Mouse (Mus musculus): Measurements from ENCODE around the gene Rcor1. TPM values are rescaled to one million over a fixed set of nuclear protein-coding genes. Genes with fewer than 3 reads are reported as not detected.

The Rcor1 gene
- polyA plus RNA-seq, 1 experiment, result 11.5 TPM

DNA sequence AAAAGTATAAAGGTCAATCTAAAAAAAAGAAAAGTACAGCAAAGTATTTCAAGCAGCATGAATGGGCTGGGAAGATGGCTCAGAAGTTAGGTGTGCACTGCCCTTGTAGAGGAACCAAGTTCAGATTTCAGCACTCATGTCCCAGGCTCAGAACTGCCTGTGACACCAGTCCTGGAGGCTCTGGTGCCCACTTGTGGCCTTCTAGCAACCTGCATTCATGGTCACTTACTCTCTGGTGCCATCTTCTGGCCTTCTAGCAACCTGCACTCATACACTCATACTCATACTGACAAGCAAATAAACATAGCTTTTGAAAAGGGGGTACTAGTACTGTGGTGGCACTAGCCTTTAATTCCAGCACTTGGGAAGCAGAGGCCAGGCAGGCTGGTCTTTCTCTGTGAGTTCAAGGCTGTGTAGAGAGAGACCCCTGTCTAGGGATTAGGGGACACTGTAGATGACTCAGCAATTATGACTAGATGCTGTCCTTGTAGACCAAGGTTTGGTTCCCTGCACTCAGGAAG is 83.2 kb downstream of the Rcor1 start:
- peak; percentile 46 for DNase-seq
- no peak overlapping the region for H3K27ac ChIP-seq (ENCODE audit: insufficient read depth, low read depth, low read length)
- H3K36me3 ChIP-seq (ENCODE audit: control insufficient read depth, insufficient read depth, low read length), result no peaks in the 10 kb centered on the region
- no peak overlapping the region for H3K4me3 ChIP-seq (ENCODE audit: insufficient read depth, low read depth, low read length)
- peak; percentile 84 for TF ChIP-seq CTCF (conservative IDR thresholded peaks at IDR 0.05; ENCODE audit: insufficient read depth, insufficient read length, low read depth, low read length)
- TF ChIP-seq POLR2A (IDR thresholded peaks at IDR 0.05; ENCODE audit: low read depth, low read length), result no peak
- H3K4me1 ChIP-seq (ENCODE audit: control insufficient read depth, insufficient read depth, low read length), result no peaks in the 10 kb centered on the region
- no peaks in the 10 kb centered on the region for H3K27me3 ChIP-seq (replicated peaks; ENCODE audit: control insufficient read depth, insufficient read depth, low read length)

- Histone ChIP-seq H3K4me1 (ENCODE audit: control insufficient read depth, insufficient read depth, low read length) (no peaks in the 10 kb centered on the region), H3K27ac (ENCODE audit: insufficient read depth, low read depth, low read length) (no peak overlapping the region), H3K36me3 (ENCODE audit: control insufficient read depth, insufficient read depth, low read length) (no peaks in the 10 kb centered on the region), H3K4me3 (ENCODE audit: insufficient read depth, low read depth, low read length) (no peak overlapping the region), H3K27me3 (replicated peaks; ENCODE audit: control insufficient read depth, insufficient read depth, low read length) (no peaks in the 10 kb centered on the region)
- DNase-seq, result peak; percentile 33
- 76% methylated on average over 14 of the region's 14 CpGs for whole genome bisulfite sequencing
- TF ChIP-seq POLR2A (IDR thresholded peaks at IDR 0.05; ENCODE audit: low read depth, low read length) (no peak), CTCF (conservative IDR thresholded peaks at IDR 0.05; ENCODE audit: insufficient read depth, insufficient read length, low read depth, low read length) (no peak)
Observed at GRCm38 (mm10) chr12:111124601-111125260, 85.6 kb downstream of the Rcor1 start.

DNA sequence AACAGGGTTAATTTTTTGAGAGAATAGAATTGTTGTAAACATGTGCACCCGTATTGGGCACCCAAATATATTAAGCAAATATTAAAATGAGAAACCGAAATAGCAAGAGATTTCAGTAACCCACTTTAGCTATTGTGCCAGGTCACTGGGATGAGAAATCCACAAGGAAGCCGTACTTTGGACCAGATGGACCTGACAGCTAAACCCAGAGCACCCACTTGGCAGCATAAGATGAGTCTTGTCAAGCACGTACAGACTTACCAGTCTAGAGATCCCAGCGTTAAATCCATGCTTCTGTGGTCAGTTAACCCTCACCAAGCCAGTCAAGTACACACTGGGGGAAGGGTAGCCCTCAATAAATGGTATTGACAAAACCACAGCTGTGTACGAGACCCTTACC is 86.5 kb downstream of the Rcor1 start:
- Histone ChIP-seq H3K36me3 (ENCODE audit: control insufficient read depth, insufficient read depth, low read length) (no peaks in the 10 kb centered on the region), H3K27ac (ENCODE audit: insufficient read depth, low read depth, low read length) (no peak overlapping the region), H3K4me3 (ENCODE audit: insufficient read depth, low read depth, low read length) (no peak overlapping the region), H3K27me3 (replicated peaks; ENCODE audit: control insufficient read depth, insufficient read depth, low read length) (no peaks in the 10 kb centered on the region), H3K4me1 (ENCODE audit: control insufficient read depth, insufficient read depth, low read length) (no peaks in the 10 kb centered on the region)
- TF ChIP-seq POLR2A (IDR thresholded peaks at IDR 0.05; ENCODE audit: low read depth, low read length), result no peak
- no peak for TF ChIP-seq CTCF (conservative IDR thresholded peaks at IDR 0.05; ENCODE audit: insufficient read depth, insufficient read length, low read depth, low read length)
- DNase-seq, result peak; percentile 62
- WGBS, result 57% methylated on average over 6 of the region's 6 CpGs

DNA sequence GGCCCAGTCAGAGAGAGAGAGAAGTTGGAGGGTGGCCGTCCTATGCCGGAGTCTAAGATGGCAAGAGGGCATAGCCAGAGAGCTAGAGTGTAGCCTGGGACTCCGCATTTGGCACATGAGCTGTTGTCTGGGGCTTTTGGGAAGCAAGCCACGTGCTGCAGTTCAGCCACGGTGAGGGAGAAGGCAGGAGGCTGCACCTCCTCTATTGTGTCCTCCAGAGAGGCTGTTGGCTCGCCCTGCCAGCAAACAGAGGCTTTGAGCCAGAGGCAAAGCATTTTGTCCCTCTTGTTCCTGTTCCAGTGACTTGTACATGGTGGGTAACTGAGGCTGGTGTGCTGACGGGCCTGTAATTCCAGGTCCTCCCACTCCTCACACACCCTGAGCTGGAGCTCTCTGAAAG is 95.0 kb downstream of the Rcor1 start:
- Histone ChIP-seq H3K4me1 (ENCODE audit: control insufficient read depth, insufficient read depth, low read length) (no peaks in the 10 kb centered on the region), H3K4me3 (ENCODE audit: insufficient read depth, low read depth, low read length) (no peak overlapping the region), H3K36me3 (ENCODE audit: control insufficient read depth, insufficient read depth, low read length) (no peaks in the 10 kb centered on the region), H3K27ac (ENCODE audit: insufficient read depth, low read depth, low read length) (no peak overlapping the region), H3K27me3 (replicated peaks; ENCODE audit: control insufficient read depth, insufficient read depth, low read length) (no peaks in the 10 kb centered on the region)
- whole genome bisulfite sequencing, result 88% methylated on average over 7 of the region's 7 CpGs
- TF ChIP-seq CTCF (conservative IDR thresholded peaks at IDR 0.05; ENCODE audit: insufficient read depth, insufficient read length, low read depth, low read length) (no peak), POLR2A (IDR thresholded peaks at IDR 0.05; ENCODE audit: low read depth, low read length) (no peak)
- DNase-seq, result peak; percentile 30

GRCm38 (mm10) chr12:111134791-111135733 is 95.9 kb downstream of the Rcor1 start:
- TF ChIP-seq CTCF (conservative IDR thresholded peaks at IDR 0.05; ENCODE audit: insufficient read depth, insufficient read length, low read depth, low read length) (no peak), POLR2A (IDR thresholded peaks at IDR 0.05; ENCODE audit: low read depth, low read length) (no peak)
- Histone ChIP-seq H3K36me3 (ENCODE audit: control insufficient read depth, insufficient read depth, low read length) (no peaks in the 10 kb centered on the region), H3K4me1 (ENCODE audit: control insufficient read depth, insufficient read depth, low read length) (no peaks in the 10 kb centered on the region), H3K27me3 (replicated peaks; ENCODE audit: control insufficient read depth, insufficient read depth, low read length) (no peaks in the 10 kb centered on the region), H3K27ac (ENCODE audit: insufficient read depth, low read depth, low read length) (no peak overlapping the region), H3K4me3 (ENCODE audit: insufficient read depth, low read depth, low read length) (no peak overlapping the region)
- DNase-seq, result peak; percentile 29
- 61% methylated on average over 19 of the region's 19 CpGs for WGBS

DNA sequence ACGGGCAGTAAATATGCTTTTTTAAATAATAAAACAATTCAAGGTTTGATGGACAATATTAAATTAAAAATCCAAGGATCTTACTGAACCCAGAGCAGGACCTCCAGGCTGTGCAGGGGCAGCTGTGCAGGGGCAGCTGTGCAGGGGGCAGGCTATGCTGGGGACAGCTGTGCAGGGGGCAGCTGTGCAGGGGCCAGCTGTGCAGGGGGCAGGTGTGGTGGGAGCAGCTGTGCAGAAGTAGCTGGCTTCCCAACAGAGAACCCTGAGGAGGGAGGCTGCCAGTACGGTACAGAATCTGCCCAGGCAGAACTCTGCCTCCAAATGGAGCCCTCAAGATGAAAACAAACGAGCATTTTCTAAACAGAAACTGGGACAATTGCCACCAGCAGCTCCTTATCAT is 96.8 kb downstream of the Rcor1 start:
- 79% methylated on average over 3 of the region's 3 CpGs for WGBS
- Histone ChIP-seq H3K4me1 (ENCODE audit: control insufficient read depth, insufficient read depth, low read length) (no peaks in the 10 kb centered on the region), H3K4me3 (ENCODE audit: insufficient read depth, low read depth, low read length) (no peak overlapping the region), H3K36me3 (ENCODE audit: control insufficient read depth, insufficient read depth, low read length) (no peaks in the 10 kb centered on the region), H3K27ac (ENCODE audit: insufficient read depth, low read depth, low read length) (no peak overlapping the region), H3K27me3 (replicated peaks; ENCODE audit: control insufficient read depth, insufficient read depth, low read length) (no peaks in the 10 kb centered on the region)
- DNase-seq, result no peak
- TF ChIP-seq POLR2A (IDR thresholded peaks at IDR 0.05; ENCODE audit: low read depth, low read length), result no peak
- no peak for TF ChIP-seq CTCF (conservative IDR thresholded peaks at IDR 0.05; ENCODE audit: insufficient read depth, insufficient read length, low read depth, low read length)

DNA sequence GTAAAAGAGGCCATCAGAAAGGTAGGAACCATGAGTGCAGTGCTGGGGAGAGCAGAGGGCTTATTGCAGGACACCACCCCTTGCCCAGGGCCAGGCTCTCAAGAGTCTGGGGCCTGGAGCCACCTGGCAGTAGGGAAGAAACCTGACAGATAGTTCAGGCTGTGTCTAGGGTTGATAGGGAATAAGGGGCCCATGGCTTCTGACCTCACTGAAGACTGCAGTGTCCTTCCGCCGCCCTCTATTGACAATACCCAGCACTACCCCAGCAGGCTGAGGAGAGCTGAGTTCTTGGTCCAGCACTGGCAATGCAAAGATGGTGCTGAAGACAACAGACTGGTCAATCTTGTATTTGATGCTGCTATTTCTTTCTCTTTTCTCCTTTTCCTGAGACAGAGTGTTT is 97.9 kb downstream of the Rcor1 start:
- TF ChIP-seq CTCF (conservative IDR thresholded peaks at IDR 0.05; ENCODE audit: insufficient read depth, insufficient read length, low read depth, low read length), result peak; percentile 50
- TF ChIP-seq POLR2A (IDR thresholded peaks at IDR 0.05; ENCODE audit: low read depth, low read length), result no peak
- no peak overlapping the region for H3K27ac ChIP-seq (ENCODE audit: insufficient read depth, low read depth, low read length)
- WGBS, result 79% methylated on average over 2 of the region's 2 CpGs
- H3K36me3 ChIP-seq (ENCODE audit: control insufficient read depth, insufficient read depth, low read length), result no peaks in the 10 kb centered on the region
- H3K4me3 ChIP-seq (ENCODE audit: insufficient read depth, low read depth, low read length), result no peak overlapping the region
- DNase-seq, result peak; percentile 17
- H3K4me1 ChIP-seq (ENCODE audit: control insufficient read depth, insufficient read depth, low read length), result no peaks in the 10 kb centered on the region
- no peaks in the 10 kb centered on the region for H3K27me3 ChIP-seq (replicated peaks; ENCODE audit: control insufficient read depth, insufficient read depth, low read length)
